Mouse (Mus musculus) heart, postnatal 0 days (tissue): ENCODE data around the gene Myo9b. TPM values are rescaled to one million over a fixed set of nuclear protein-coding genes. Genes with fewer than 3 reads are reported as not detected.

Source experiments
- ATAC-seq: fragments of 200-750 bp; cut with Nextera tagmentation; 2 replicates; pipeline ENCODE4 v1.8.0; 2017; ENCODE audit warnings: low read depth, moderate number of reproducible peaks, moderate library complexity; ENCODE audit not compliant: insufficient read depth
- DNase-seq: peaks from one replicate; pipeline ENCODE4 v3.0.0-alpha.2; 2016; ENCODE audit warnings: low spot score
- H3K27ac ChIP-seq: fragments of 300-500 bp; sonication (generic); 2 replicates; pipeline ENCODE4 v1.5.1; 2014; ENCODE audit warnings: low read depth, mild to moderate bottlenecking
- H3K27me3 ChIP-seq: fragments of 300-500 bp; sonication (generic); 2 replicates; pipeline ENCODE4 v1.6.1; 2014; ENCODE audit warnings: low read length, mixed read lengths; ENCODE audit not compliant: control insufficient read depth, insufficient read depth
- H3K36me3 ChIP-seq: fragments of 300-500 bp; sonication (generic); replicated peaks from 2 replicates; pipeline ENCODE4 v1.6.1; 2014; ENCODE audit warnings: low read length, mixed read lengths; ENCODE audit not compliant: control insufficient read depth, insufficient read depth
- H3K4me1 ChIP-seq: fragments of 300-500 bp; sonication (generic); 2 replicates; pipeline ENCODE4 v1.6.1; 2014; ENCODE audit warnings: antibody characterized with exemption; ENCODE audit not compliant: control insufficient read depth, insufficient read depth
- H3K4me2 ChIP-seq: fragments of 300-500 bp; sonication (generic); 2 replicates; pipeline ENCODE4 v1.6.1; 2014; ENCODE audit warnings: low read depth, mild to moderate bottlenecking, low read length, moderate library complexity
- H3K4me3 ChIP-seq: fragments of 300-500 bp; sonication (generic); 2 replicates; pipeline ENCODE4 v1.5.1; 2014; ENCODE audit warnings: low read depth, low read length
- H3K9ac ChIP-seq: fragments of 300-500 bp; sonication (generic); replicated peaks from 2 replicates; pipeline ENCODE4 v1.6.1; 2014; ENCODE audit warnings: low read depth, low read length, mixed read lengths
- H3K9me3 ChIP-seq: fragments of 300-500 bp; sonication (generic); replicated peaks from 2 replicates; pipeline ENCODE4 v1.6.1; 2016; ENCODE audit warnings: low read length; ENCODE audit not compliant: control insufficient read depth
- CTCF ChIP-seq: IDR thresholded peaks from 2 replicates; pipeline ENCODE4 v1.5.1; 2016; ENCODE audit warnings: antibody characterized with exemption, control low read depth, low read depth
- EP300 ChIP-seq: IDR thresholded peaks from 2 replicates; pipeline ENCODE4 v1.6.1; 2016; ENCODE audit warnings: antibody characterized with exemption, low read depth
- WGBS: fragments of 180-500 bp; shearing (Covaris S2); extraction: QIAGEN DNeasy Blood & Tissue Kit; methylation state at CpG from one replicate; pipeline ENCODE4 v1.1.7; 2014; 5-methylcytosine and 5-hydroxymethylcytosine counted together
- polyA plus RNA-seq: library from polyadenylated mRNA; unstranded; fragments of >200 nt; fragmentation: Nextera tagmentation; extraction: Ambion mirVana; gene quantifications from 2 replicates; pipeline ENCODE4 v1.2.1, GENCODE M21; 2015
- total RNA-seq: library from RNA; depleted of rRNA; stranded (reverse); fragments of >200 nt; gene quantifications from 2 replicates; pipeline ENCODE4 v1.2.3, GENCODE M21; 2014; ENCODE audit warnings: low replicate concordance; rRNA removed

Gene Myo9b
- total and polyA plus RNA-seq, 2 experiments from 2014 or later = 7.1 to 35.0 TPM

DNA sequence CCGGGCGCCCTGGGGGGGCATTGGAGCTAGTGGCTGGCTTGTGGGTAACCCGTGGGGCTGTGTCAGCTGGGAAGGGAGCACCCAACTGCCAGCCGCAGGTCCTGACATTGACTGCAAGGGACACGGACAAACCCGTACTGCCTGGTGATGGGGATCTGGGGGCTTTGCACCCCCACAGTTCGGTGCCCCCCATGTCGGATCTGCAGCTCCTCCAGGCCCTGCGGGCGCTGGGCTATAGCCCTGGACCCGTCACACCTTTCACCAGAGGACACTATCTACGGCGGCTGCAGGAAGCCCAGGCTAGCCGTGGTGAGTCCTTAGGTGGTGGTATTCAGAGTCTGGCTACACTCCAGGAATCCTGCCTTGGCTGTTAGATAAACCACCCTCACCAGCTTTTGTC, 134.9 kb downstream of the Myo9b start:
- 80% methylated on average over 14 of the region's 14 CpGs for WGBS
- ATAC-seq = no peak
- Histone ChIP-seq H3K4me3 (no peak overlapping the region), H3K27me3 (no peaks in the 10 kb centered on the region), H3K4me2 (peak overlapping the region; percentile 91; the same call in 1 of the 2 replicates), H3K9me3 (no peaks in the 10 kb centered on the region), H3K27ac (no peak overlapping the region), H3K36me3 (peaks cover 13% of the 10 kb centered on the region; the same call in 1 of the 2 replicates), H3K9ac (no peak overlapping the region), H3K4me1 (peaks cover 11% of the 10 kb centered on the region)
- TF ChIP-seq EP300 (no peak), CTCF (no peak)
- no peak for DNase-seq

DNA sequence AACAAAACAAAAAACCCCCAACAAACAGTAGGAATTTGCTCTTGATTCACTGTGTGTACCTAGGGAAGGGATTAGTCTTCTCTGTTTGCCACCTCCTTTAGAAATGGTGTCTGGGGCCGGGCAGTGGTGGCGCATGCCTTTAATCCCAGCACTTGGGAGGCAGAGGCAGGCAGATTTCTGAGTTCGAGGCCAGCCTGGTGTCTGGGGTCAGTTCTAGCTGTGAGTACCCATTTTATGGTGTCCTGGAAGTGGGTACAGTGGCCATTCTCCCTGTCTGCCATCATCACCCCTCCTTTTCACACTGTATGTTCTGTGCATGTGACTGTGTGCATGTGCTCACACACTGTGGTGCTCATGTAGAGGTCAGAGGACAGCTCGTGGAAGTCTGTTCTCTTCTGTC, 135.7 kb downstream of the Myo9b start:
- no peak overlapping the region for H3K4me3 ChIP-seq
- H3K4me2 ChIP-seq = no peak overlapping the region
- H3K27me3 ChIP-seq = no peaks in the 10 kb centered on the region
- ATAC-seq (no peak), DNase-seq (no peak)
- 95% methylated on average over 4 of the region's 4 CpGs for WGBS
- H3K4me1 ChIP-seq = peaks cover 11% of the 10 kb centered on the region
- H3K9ac ChIP-seq = no peak overlapping the region
- no peak overlapping the region for H3K27ac ChIP-seq
- no peaks in the 10 kb centered on the region for H3K9me3 ChIP-seq
- H3K36me3 ChIP-seq = peaks cover 13% of the 10 kb centered on the region; the same call in 1 of the 2 replicates
- TF ChIP-seq CTCF = no peak
- no peak for TF ChIP-seq EP300

Other genes starting within 250 kb of the Myo9b start
- gene Haus8, start 220 bp downstream of the Myo9b start, total RNA-seq = 50.6 and 53.9 TPM in 2 replicates
- 58.3 and 64.3 TPM in 2 replicates for gene Haus8, start 220 bp downstream of the Myo9b start, polyA plus RNA-seq
- gene Use1, start 94.1 kb downstream of the Myo9b start, total RNA-seq = 91.3 and 127 TPM in 2 replicates
- gene Use1, start 94.1 kb downstream of the Myo9b start, polyA plus RNA-seq = 94.8 and 107 TPM in 2 replicates
- 10.2 and 10.6 TPM in 2 replicates for gene Ocel1, start 98.6 kb downstream of the Myo9b start, total RNA-seq
- gene Ocel1, start 98.6 kb downstream of the Myo9b start, polyA plus RNA-seq = 5.7 and 5.9 TPM in 2 replicates
- 162 and 174 TPM in 2 replicates for gene Nr2f6, start 109.2 kb downstream of the Myo9b start, total RNA-seq
- 38.3 and 40.5 TPM in 2 replicates for gene Nr2f6, start 109.2 kb downstream of the Myo9b start, polyA plus RNA-seq
- gene Ushbp1, start 123.1 kb downstream of the Myo9b start, total RNA-seq = 23.9 and 47.3 TPM in 2 replicates
- 21.6 and 22.1 TPM in 2 replicates for gene Ushbp1, start 123.1 kb downstream of the Myo9b start, polyA plus RNA-seq
- 99.2 and 155 TPM in 2 replicates for gene Babam1, start 124.1 kb downstream of the Myo9b start, total RNA-seq
- 60.2 and 62.5 TPM in 2 replicates for gene Babam1, start 124.1 kb downstream of the Myo9b start, polyA plus RNA-seq
- gene Ankle1, start 133.3 kb downstream of the Myo9b start, total RNA-seq = 9.5 and 12.1 TPM in 2 replicates
- 4.4 and 5.4 TPM in 2 replicates for gene Ankle1, start 133.3 kb downstream of the Myo9b start, polyA plus RNA-seq
- gene Abhd8, start 190.9 kb downstream of the Myo9b start, total RNA-seq = 57.7 and 69.8 TPM in 2 replicates
- gene Abhd8, start 190.9 kb downstream of the Myo9b start, polyA plus RNA-seq = 32.8 and 36.6 TPM in 2 replicates
- gene Mrpl34, start 192.2 kb downstream of the Myo9b start, total RNA-seq = 169 and 188 TPM in 2 replicates
- gene Mrpl34, start 192.2 kb downstream of the Myo9b start, polyA plus RNA-seq = 284 and 320 TPM in 2 replicates
- 73.5 and 89.9 TPM in 2 replicates for gene Dda1, start 196.5 kb downstream of the Myo9b start, total RNA-seq
- gene Dda1, start 196.5 kb downstream of the Myo9b start, polyA plus RNA-seq = 62.7 and 66.4 TPM in 2 replicates
- gene Ano8, start 213.2 kb downstream of the Myo9b start, total RNA-seq = 10.8 and 15.0 TPM in 2 replicates
- 0.74 and 0.93 TPM in 2 replicates for gene Ano8, start 213.2 kb downstream of the Myo9b start, polyA plus RNA-seq
- gene Gtpbp3, start 215.4 kb downstream of the Myo9b start, total RNA-seq = 21.1 and 36.7 TPM in 2 replicates
- 10.3 and 11.3 TPM in 2 replicates for gene Gtpbp3, start 215.4 kb downstream of the Myo9b start, polyA plus RNA-seq
- gene Plvap, start 239.0 kb downstream of the Myo9b start, total RNA-seq = 51.6 and 95.2 TPM in 2 replicates
- 63.4 and 64.8 TPM in 2 replicates for gene Plvap, start 239.0 kb downstream of the Myo9b start, polyA plus RNA-seq